Mouse (Mus musculus) fibroblast of lung, adult 2 months (primary cell): ENCODE data around the gene Tfap2d.

Experiments used
- DNase-seq: peaks from one replicate; pipeline ENCODE4 v3.0.0-alpha.2; 2011; ENCODE audit warnings: low read depth

Tfap2d gene

DNA sequence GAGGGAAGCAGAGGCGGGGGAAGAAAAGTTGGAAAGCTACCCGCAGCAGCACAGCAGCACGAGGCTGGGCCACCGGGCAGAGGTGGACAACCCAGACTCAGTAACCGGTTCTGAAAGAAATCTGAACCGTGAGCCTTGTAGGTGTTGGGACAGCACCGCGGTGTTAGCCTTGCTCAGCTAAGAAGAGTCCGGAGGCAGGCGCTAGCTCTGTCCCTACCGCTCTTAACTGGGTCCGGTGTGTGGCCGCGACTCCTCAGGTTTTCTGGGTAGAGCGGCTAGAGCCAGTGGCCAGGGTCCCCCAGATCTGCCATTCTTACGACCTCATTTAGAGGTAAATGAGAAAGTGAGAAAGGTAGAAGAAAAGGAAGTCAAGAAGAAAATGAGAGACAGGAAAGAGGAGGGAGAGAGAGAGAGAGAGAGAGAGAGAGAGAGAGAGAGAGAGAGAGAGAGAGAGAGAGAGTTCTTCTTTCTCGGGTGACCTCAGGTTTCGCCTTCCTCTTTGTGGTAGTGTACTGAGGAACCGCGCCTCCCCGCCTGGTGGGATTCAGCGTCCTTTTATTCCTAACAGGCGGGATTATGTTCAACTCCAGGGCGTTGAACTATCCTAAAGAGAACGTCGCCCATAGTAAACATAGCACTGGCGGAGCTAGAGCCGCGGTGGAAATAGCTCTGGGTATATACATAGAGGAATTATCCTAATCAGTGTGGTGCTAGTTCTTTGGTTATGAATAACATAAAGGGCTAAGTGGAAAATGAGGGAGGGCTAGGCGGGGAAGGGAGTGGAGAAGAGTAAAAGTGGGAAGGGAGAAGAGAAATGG is 107.6 kb downstream of the Tfap2d start:
- no peak for DNase-seq

DNA sequence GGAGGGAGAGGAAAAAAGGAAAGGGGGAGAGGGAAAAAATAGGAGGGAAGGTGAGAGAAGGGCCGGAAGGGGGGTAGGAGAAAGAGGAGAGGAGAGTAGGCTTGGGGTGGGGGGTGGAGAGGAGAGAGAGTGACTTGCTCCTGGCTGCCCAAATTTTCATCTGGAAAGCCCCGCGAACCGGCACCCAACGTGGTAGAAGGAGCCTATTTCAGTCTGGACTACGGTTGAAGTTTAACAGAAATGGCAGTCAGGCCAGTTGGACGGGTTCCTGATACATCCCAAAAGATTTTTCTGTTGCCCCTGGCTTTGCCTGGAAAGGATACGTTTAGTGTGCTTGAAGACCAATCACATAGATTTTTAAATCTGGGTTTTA is 108.2 kb downstream of the Tfap2d start:
- no peak for DNase-seq

DNA sequence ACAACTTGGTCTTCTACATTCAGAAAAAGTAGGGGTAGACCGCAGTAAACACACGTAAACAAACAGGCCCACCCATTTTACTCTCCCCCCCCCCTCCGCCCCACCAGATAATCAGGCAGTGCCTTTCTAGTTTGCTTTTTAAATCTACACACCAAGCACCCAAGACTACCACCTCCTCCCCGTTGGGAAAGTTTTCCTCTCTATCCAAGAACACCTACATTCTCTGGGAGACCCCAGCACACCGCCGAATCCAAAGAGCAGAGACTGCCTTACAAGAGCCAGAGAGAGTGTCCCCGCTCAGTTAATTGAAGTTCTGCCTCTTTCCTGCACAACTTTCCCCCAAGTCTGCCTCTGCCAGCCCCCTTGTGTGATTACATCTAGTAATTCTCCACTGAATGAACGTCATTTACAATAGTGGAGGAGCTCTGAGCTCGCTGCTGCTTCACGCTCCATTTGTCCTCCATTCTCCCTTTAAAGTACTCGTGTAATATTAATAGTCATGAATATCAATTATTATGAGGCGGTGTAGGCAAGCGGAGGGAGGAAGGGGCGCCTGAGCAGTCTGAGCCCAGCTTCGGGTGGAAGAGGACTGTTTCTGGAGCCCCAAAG is 108.8 kb downstream of the Tfap2d start:
- DNase-seq = no peak

DNA sequence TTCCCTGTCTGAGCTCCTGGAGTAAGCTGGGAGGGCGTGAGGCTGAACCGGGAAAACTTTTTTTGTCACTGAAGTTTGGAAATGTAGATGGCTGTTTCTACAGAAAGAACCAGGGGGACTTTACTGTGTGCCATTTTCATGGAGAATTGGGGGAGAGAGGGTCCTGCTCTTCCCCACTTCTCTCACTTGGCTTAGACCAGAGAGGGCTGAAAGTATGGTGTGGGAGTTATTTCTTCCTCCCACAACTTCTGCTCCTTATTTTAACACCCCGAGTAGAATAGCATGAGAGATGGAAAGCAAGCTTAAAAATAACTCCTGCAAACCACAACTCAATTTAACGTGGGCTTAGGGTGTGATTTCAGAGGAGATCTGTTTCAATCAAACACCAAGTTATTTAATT is 109.9 kb downstream of the Tfap2d start:
- no peak for DNase-seq

DNA sequence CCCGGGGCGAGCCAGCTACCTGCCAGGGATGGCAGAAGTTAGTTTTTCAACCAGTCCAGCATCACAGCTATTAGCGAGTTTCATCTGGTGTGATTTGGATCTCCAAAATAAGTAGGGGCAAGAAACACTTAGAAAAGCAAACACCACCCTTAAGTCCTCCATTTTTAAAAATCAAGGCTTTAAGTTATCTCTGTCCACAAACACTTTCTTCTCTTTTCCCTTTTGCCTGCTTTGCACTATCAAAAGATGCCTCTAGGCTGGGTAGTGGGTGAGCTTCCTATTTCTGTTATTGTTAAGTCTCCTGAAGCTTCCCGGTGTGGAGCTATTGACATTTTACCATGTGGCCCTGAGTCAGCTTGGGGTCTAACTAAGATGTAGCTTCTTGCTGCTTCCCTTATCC is 110.3 kb downstream of the Tfap2d start:
- no peak for DNase-seq

DNA sequence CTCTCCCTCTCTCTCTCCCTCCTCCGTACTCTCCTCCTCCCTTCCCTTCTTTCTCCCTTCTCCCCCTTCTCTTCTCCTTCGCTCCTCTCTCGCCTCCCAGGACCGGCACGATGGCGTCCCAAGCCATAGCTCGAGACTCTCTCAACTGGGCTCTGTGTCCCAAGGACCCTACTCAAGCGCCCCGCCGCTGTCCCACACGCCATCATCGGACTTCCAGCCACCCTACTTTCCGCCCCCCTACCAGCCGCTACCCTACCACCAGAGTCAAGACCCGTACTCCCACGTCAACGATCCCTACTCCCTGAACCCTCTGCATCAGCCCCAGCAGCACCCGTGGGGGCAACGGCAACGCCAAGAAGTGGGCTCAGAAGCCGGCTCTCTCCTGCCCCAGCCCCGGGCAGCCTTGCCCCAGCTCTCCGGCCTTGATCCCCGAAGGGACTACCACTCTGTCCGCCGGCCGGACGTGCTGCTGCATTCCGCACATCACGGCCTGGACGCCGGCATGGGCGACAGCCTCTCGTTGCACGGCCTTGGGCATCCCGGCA is 111.1 kb downstream of the Tfap2d start:
- no peak for DNase-seq
